Mouse (Mus musculus) spleen, adult 2 months (tissue): ENCODE measurements at regions not wholly inside any gene's neighbourhood (a gene's known extent, or its start where the extent isn't known, plus 50 kb on each side); places are given as distances from the start of the nearest gene placed in this dataset.

Source experiments
- CTCF ChIP-seq: fragments of 200-500 bp; IDR thresholded peaks from 2 replicates; pipeline ENCODE4 v1.5.1; 2011; ENCODE audit warnings: mild to moderate bottlenecking, inconsistent platforms; ENCODE audit not compliant: insufficient read depth, insufficient read length, insufficient replicate concordance; ENCODE audit errors: extremely low read depth
- POLR2A ChIP-seq: fragments of 200-500 bp; IDR thresholded peaks from 2 replicates; pipeline ENCODE4 v1.6.1; 2011; ENCODE audit warnings: low read depth, low read length, inconsistent platforms

DNA sequence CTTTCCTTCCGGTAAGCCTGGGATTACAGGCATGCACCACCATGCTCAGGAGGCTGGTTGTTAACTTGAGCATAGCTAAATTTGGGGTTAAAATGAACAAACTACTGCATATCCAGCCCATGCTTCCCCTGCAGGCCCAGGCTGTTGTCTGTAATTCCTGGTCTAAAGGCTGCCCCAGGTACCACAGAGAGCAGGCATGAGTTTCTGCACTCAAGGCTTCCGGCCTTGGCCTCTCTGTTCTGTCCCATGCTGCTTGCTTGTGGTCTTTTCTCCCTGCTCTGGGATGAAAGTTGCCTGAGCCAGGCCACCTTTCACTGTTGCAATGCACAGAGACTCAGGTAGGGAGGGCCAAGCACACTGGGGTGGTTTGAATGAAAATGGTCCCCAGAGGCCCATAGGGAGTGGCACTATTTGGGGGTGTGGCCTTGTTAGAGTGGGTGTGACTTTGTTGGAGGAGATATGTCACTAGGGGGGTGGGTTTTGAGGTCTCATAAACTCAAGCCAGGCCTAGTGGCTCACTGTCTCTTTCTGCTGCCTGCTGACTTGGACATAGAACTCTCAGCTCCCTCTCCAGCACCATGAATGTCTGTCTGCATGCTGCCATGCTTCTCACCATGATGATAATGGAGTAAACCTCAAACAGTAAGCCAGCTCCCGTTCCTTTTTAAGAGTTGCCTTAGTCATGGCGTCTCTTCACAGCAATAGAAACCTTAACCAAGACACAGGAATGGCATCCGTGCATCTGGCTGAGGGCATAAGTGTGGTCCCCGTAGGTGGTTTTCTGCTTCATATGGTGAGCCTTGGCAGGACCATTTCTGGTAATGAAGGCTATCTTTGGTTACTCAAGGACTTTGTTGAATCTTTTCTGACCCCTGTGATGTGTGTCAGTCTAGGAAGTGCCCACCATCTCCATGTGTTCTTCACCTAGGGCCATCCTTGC, 86.7 kb upstream of the Zfp366 start:
- TF ChIP-seq CTCF (no peak), POLR2A (no peak)
